Mouse (Mus musculus) MEL (cell line): Measurements from ENCODE around the gene Upf1. TPM values are rescaled to one million over a fixed set of nuclear protein-coding genes. Genes with fewer than 3 reads are reported as not detected.

Experiments used
- DNase-seq: peaks from one replicate; pipeline ENCODE4 v3.0.0; 2011; ENCODE audit warnings: low read depth, low spot score
- H3K27ac ChIP-seq: 2 replicates; pipeline ENCODE4 v1.5.1; 2012; ENCODE audit warnings: low read depth, mild to moderate bottlenecking, control low read depth, low read length, moderate library complexity; ENCODE audit not compliant: control insufficient read depth
- H3K27me3 ChIP-seq, 2 experiments: fragments of 150-350 bp in 1 of 2; sonication (generic) in 1 of 2; 2 replicates each; pipeline ENCODE4 v1.6.1; 2012; ENCODE audit warnings: low read length in 2 of 2, mild to moderate bottlenecking in 2 of 2, improper control_type of control experiment in 1 of 2, moderate library complexity in 1 of 2; ENCODE audit not compliant: insufficient read depth in 2 of 2, control insufficient read depth in 1 of 2
- H3K36me3 ChIP-seq, 2 experiments: 2 replicates each; pipeline ENCODE4 v1.6.1; 2012 to 2014; ENCODE audit warnings: low read length in 2 of 2, improper control_type of control experiment in 1 of 2, inconsistent platforms in 1 of 2, mild to moderate bottlenecking in 1 of 2; ENCODE audit not compliant: insufficient read depth in 2 of 2, control insufficient read depth in 1 of 2
- H3K4me1 ChIP-seq, 2 experiments: fragments of 150-350 bp in 1 of 2; sonication (generic) in 1 of 2; 2 replicates each; pipeline ENCODE4 v1.6.1; 2012; ENCODE audit warnings: low read length in 2 of 2, improper control_type of control experiment in 1 of 2, mild to moderate bottlenecking in 1 of 2; ENCODE audit not compliant: insufficient read depth in 2 of 2, control insufficient read depth in 1 of 2
- H3K4me3 ChIP-seq, 2 experiments: fragments of 150-350 bp in 1 of 2; sonication (generic) in 1 of 2; 2 replicates each; pipeline ENCODE4 v1.5.1; 2012; ENCODE audit warnings: low read depth in 2 of 2, low read length in 2 of 2, mild to moderate bottlenecking in 2 of 2, moderate library complexity in 2 of 2, control low read depth in 1 of 2, improper control_type of control experiment in 1 of 2; ENCODE audit not compliant: control insufficient read depth in 1 of 2, insufficient read depth in 1 of 2
- H3K79me2 ChIP-seq: 2 replicates; pipeline ENCODE4 v1.6.1; 2012; ENCODE audit warnings: mild to moderate bottlenecking, low read length, moderate library complexity; ENCODE audit not compliant: control insufficient read depth, poor library complexity, insufficient read depth
- H3K9ac ChIP-seq: 2 replicates; pipeline ENCODE4 v1.6.1; 2012; ENCODE audit warnings: low read depth, mild to moderate bottlenecking, control low read depth, low read length, moderate library complexity; ENCODE audit not compliant: control insufficient read depth, poor library complexity, severe bottlenecking
- H3K9me3 ChIP-seq: fragments of 150-350 bp; sonication (generic); replicated peaks from 2 replicates; pipeline ENCODE4 v1.6.1; 2012; ENCODE audit warnings: mild to moderate bottlenecking, low read length, improper control_type of control experiment, moderate library complexity; ENCODE audit not compliant: insufficient read depth
- BHLHE40 ChIP-seq: IDR thresholded peaks from 2 replicates; pipeline ENCODE4 v1.6.1; 2012; ENCODE audit warnings: low read depth, mild to moderate bottlenecking, inconsistent platforms, low read length, improper control_type of control experiment, borderline replicate concordance
- CHD1 ChIP-seq: IDR thresholded peaks from 2 replicates; pipeline ENCODE4 v1.6.1; 2012; ENCODE audit warnings: low read depth, mild to moderate bottlenecking, inconsistent platforms, low read length, improper control_type of control experiment
- CTCF ChIP-seq, 3 experiments: IDR thresholded peaks in 2 of 3; conservative IDR thresholded peaks in 1 of 3; 2 replicates each; pipeline ENCODE4 v1.5.1; 2011 to 2012; ENCODE audit warnings: low read length in 3 of 3, low read depth in 2 of 3, mild to moderate bottlenecking in 2 of 3, improper control_type of control experiment in 1 of 3, inconsistent platforms in 1 of 3, mixed read lengths in 1 of 3, moderate library complexity in 1 of 3; ENCODE audit not compliant: control insufficient read depth in 1 of 3, insufficient read depth in 1 of 3, poor library complexity in 1 of 3, severe bottlenecking in 1 of 3
- EP300 ChIP-seq, 2 experiments: IDR thresholded peaks; 2 replicates each; pipeline ENCODE4 v1.6.1; 2011; ENCODE audit warnings: improper control_type of control experiment in 2 of 2, low read length in 2 of 2, low read depth in 1 of 2, mild to moderate bottlenecking in 1 of 2
- JUND ChIP-seq: IDR thresholded peaks from 2 replicates; pipeline ENCODE4 v1.6.1; 2011; ENCODE audit warnings: low read depth, mild to moderate bottlenecking, improper control_type of control experiment, low read length
- MAX ChIP-seq: IDR thresholded peaks from 2 replicates; pipeline ENCODE4 v1.6.1; 2011; ENCODE audit warnings: low read length, improper control_type of control experiment
- MAZ ChIP-seq: IDR thresholded peaks from 2 replicates; pipeline ENCODE4 v1.6.1; 2012; ENCODE audit warnings: low read depth, mild to moderate bottlenecking, inconsistent platforms, low read length, improper control_type of control experiment
- MEF2A ChIP-seq: IDR thresholded peaks from 2 replicates; pipeline ENCODE4 v1.6.1; 2014; ENCODE audit warnings: low read depth, mild to moderate bottlenecking, inconsistent platforms, low read length, improper control_type of control experiment; ENCODE audit not compliant: poor library complexity, insufficient replicate concordance, severe bottlenecking; ENCODE audit errors: extremely low read depth
- MXI1 ChIP-seq: IDR thresholded peaks from 2 replicates; pipeline ENCODE4 v1.6.1; 2011; ENCODE audit warnings: mild to moderate bottlenecking, low read depth, low read length, improper control_type of control experiment
- MYC ChIP-seq: IDR thresholded peaks from 2 replicates; pipeline ENCODE4 v1.6.1; 2011; ENCODE audit warnings: low read depth, mild to moderate bottlenecking, low read length, improper control_type of control experiment, moderate library complexity
- NRF1 ChIP-seq: IDR thresholded peaks from 2 replicates; pipeline ENCODE4 v1.6.1; 2014; ENCODE audit warnings: low read depth, mild to moderate bottlenecking, inconsistent platforms, low read length, improper control_type of control experiment, moderate library complexity; ENCODE audit not compliant: poor library complexity, insufficient read depth, severe bottlenecking
- POLR2AphosphoS5 ChIP-seq: IDR thresholded peaks from 2 replicates; pipeline ENCODE4 v1.6.1; 2012; ENCODE audit warnings: low read depth, borderline replicate concordance, mild to moderate bottlenecking, inconsistent platforms, low read length, moderate library complexity, mixed read lengths
- RAD21 ChIP-seq: IDR thresholded peaks from 2 replicates; pipeline ENCODE4 v1.6.1; 2011; ENCODE audit warnings: mild to moderate bottlenecking, low read depth, low read length, improper control_type of control experiment
- SIN3A ChIP-seq: IDR thresholded peaks from 2 replicates; pipeline ENCODE4 v1.6.1; 2012; ENCODE audit warnings: low read length, improper control_type of control experiment, inconsistent platforms
- SMC3 ChIP-seq: IDR thresholded peaks from 2 replicates; pipeline ENCODE4 v1.6.1; 2011; ENCODE audit warnings: low read depth, low read length, improper control_type of control experiment
- TBP ChIP-seq: IDR thresholded peaks from 2 replicates; pipeline ENCODE4 v1.8.0; 2011; ENCODE audit warnings: low read depth, low read length, improper control_type of control experiment
- TCF12 ChIP-seq: IDR thresholded peaks from 2 replicates; pipeline ENCODE4 v1.6.1; 2014; ENCODE audit warnings: low read depth, mild to moderate bottlenecking, inconsistent platforms, low read length, improper control_type of control experiment, moderate library complexity
- UBTF ChIP-seq: IDR thresholded peaks from 2 replicates; pipeline ENCODE4 v1.6.1; 2012; ENCODE audit warnings: low read depth, mild to moderate bottlenecking, inconsistent platforms, low read length, improper control_type of control experiment, moderate library complexity, borderline replicate concordance; ENCODE audit not compliant: insufficient read depth
- USF2 ChIP-seq, 2 experiments: IDR thresholded peaks; 2 replicates each; pipeline ENCODE4 v1.6.1; 2011 to 2012; ENCODE audit warnings: improper control_type of control experiment in 2 of 2, low read length in 2 of 2, borderline replicate concordance in 1 of 2, inconsistent platforms in 1 of 2, low read depth in 1 of 2, mild to moderate bottlenecking in 1 of 2; ENCODE audit not compliant: insufficient read depth in 1 of 2
- ZMIZ1 ChIP-seq: IDR thresholded peaks from 2 replicates; pipeline ENCODE4 v1.6.1; 2012; ENCODE audit warnings: low read depth, mild to moderate bottlenecking, inconsistent platforms, low read length, improper control_type of control experiment, moderate library complexity
- ZNF384 ChIP-seq: IDR thresholded peaks from 2 replicates; pipeline ENCODE4 v1.6.1; 2012; ENCODE audit warnings: low read depth, mild to moderate bottlenecking, inconsistent platforms, low read length, improper control_type of control experiment
- polyA plus RNA-seq, 2 experiments: library from polyadenylated mRNA; stranded (reverse) in 1 of 2; unstranded in 1 of 2; fragments of >175 nt in 1 of 2; fragments of >200 nt in 1 of 2; gene quantifications; 2 replicates each; pipeline versions ENCODE4 v1.2.1 to v1.2.4; 2012; ENCODE audit warnings: low replicate concordance in 2 of 2, low read depth in 1 of 2; ENCODE audit not compliant: insufficient read length in 2 of 2, insufficient read depth in 1 of 2, missing spikeins in 1 of 2
- total RNA-seq: library from RNA; depleted of rRNA; stranded (reverse); fragments of 300-350 nt; gene quantifications from 2 replicates; pipeline ENCODE4 v1.2.3, GENCODE M21; 2012

Gene Upf1
- total and polyA plus RNA-seq, 3 experiments: 55.4 to 289 (median 89.5) TPM

- Histone ChIP-seq H3K4me3 (no peak overlapping the region), H3K27ac (no peak overlapping the region), H3K79me2 (no peaks in the 10 kb centered on the region), H3K4me1 (no peaks in the 10 kb centered on the region), H3K9ac (no peak overlapping the region), H3K9me3 (no peaks in the 10 kb centered on the region), H3K27me3 (no peaks in the 10 kb centered on the region), H3K36me3 (no peaks in the 10 kb centered on the region; a peak in 1 of 4 replicates)
- no peak for DNase-seq
- TF ChIP-seq CHD1 (no peak), TBP (no peak), MXI1 (no peak), TCF12 (no peak), BHLHE40 (no peak), NRF1 (no peak), MYC (no peak), UBTF (no peak), EP300 (IDR thresholded peaks at IDR 0.05; ENCODE audit: low read depth in 1 of 2, low read length in 2 of 2) (no peak), USF2 (IDR thresholded peaks at IDR 0.05; ENCODE audit: borderline replicate concordance in 1 of 2, insufficient read depth in 1 of 2, low read depth in 1 of 2, low read length in 2 of 2) (no peak), SMC3 (no peak), MEF2A (no peak), SIN3A (no peak), JUND (no peak), POLR2AphosphoS5 (no peak), ZMIZ1 (no peak), MAX (no peak), ZNF384 (no peak), MAZ (no peak), RAD21 (no peak)
Observed at GRCm38 (mm10) chr8:70394269-70394998, 41.4 kb upstream of the Upf1 start.

GRCm38 (mm10) chr8:70393087-70393486 lies 40.0 kb upstream of the Upf1 start:
- Histone ChIP-seq H3K27me3 (no peaks in the 10 kb centered on the region), H3K9ac (no peak overlapping the region)
- DNase-seq: no peak
- no peak for TF ChIP-seq TCF12
- no peak for TF ChIP-seq USF2 (IDR thresholded peaks at IDR 0.05; ENCODE audit: borderline replicate concordance in 1 of 2, insufficient read depth in 1 of 2, low read depth in 1 of 2, low read length in 2 of 2)
- peak in 2 of 3 experiments; percentile 11 to 15; a peak in 1 of 6 replicates for TF ChIP-seq CTCF (IDR thresholded peaks at IDR 0.05 in 2 of 3, conservative IDR thresholded peaks at IDR 0.05 in 1 of 3; ENCODE audit: control insufficient read depth in 1 of 3, insufficient read depth in 1 of 3, low read depth in 2 of 3, low read length in 3 of 3, poor library complexity in 1 of 3, severe bottlenecking in 1 of 3)
- TF ChIP-seq ZMIZ1: no peak
- no peak for TF ChIP-seq RAD21
- no peak for TF ChIP-seq NRF1
- no peak for TF ChIP-seq ZNF384
- TF ChIP-seq, all 39 proteins: peak for 1
- no peaks in the 10 kb centered on the region for H3K4me1 ChIP-seq
- no peak overlapping the region for H3K27ac ChIP-seq
- H3K79me2 ChIP-seq: no peaks in the 10 kb centered on the region
- no peak overlapping the region for H3K4me3 ChIP-seq
- no peaks in the 10 kb centered on the region for H3K9me3 ChIP-seq
- no peaks in the 10 kb centered on the region; a peak in 1 of 4 replicates for H3K36me3 ChIP-seq
